Mouse (Mus musculus) liver, embryonic 14.5 days (tissue): ENCODE measurements around the gene Kif16b.

ENCODE experiments used
- CTCF ChIP-seq: IDR thresholded peaks from 2 replicates; pipeline ENCODE4 v1.5.1; 2016; ENCODE audit warnings: antibody characterized with exemption, low read depth, control low read depth
- EP300 ChIP-seq: IDR thresholded peaks from 2 replicates; pipeline ENCODE4 v1.6.1; 2016; ENCODE audit warnings: antibody characterized with exemption, low read depth

DNA sequence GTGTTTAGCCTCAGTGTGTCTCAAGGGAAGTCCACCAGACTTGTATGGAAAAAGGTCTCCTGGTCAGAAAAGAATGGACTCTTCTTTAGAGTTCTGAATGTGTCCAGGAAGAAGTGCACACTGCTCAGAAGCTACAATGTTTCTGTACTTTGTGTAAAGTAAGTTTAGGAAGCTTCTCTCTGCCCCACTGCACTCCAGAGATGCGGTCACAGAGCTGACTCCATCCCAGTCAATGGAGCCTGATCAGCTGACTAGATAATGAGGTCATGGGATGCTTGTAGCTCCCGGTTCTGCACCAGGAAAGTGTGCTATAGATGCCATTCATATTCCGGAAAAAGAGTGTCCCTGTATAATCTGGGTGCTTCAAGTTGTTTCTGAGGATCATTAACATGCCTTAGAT, 7.9 kb upstream of the Kif16b start:
- no peak for TF ChIP-seq CTCF
- no peak for TF ChIP-seq EP300
